Mouse (Mus musculus): ENCODE measurements around the gene Acr. TPM values are rescaled to one million over a fixed set of nuclear protein-coding genes. Genes with fewer than 3 reads are reported as not detected.

The Acr gene
- polyA plus RNA-seq, 1 experiment = not detected

GRCm38 (mm10) chr15:89559202-89559731 is 8.9 kb upstream of the Acr start:
- Histone ChIP-seq H3K4me3 (ENCODE audit: insufficient read depth, low read depth, low read length) (no peak overlapping the region), H3K4me1 (ENCODE audit: control insufficient read depth, insufficient read depth, insufficient read length, low read length) (peaks cover 13% of the 10 kb centered on the region), H3K27ac (replicated peaks; ENCODE audit: low read depth, low read length) (no peak overlapping the region)

GRCm38 (mm10) chr15:89572147-89572546 is 4.0 kb downstream of the Acr start:
- Histone ChIP-seq H3K4me3 (ENCODE audit: insufficient read depth, low read depth, low read length) (no peak overlapping the region), H3K4me1 (ENCODE audit: control insufficient read depth, insufficient read depth, insufficient read length, low read length) (no peaks in the 10 kb centered on the region), H3K27ac (replicated peaks; ENCODE audit: low read depth, low read length) (no peak overlapping the region)

- H3K4me1 ChIP-seq (ENCODE audit: control insufficient read depth, insufficient read depth, insufficient read length, low read length) = peaks cover 7% of the 10 kb centered on the region; the same call in 1 of the 2 replicates
- no peak overlapping the region for H3K27ac ChIP-seq (replicated peaks; ENCODE audit: low read depth, low read length)
- no peak overlapping the region for H3K4me3 ChIP-seq (ENCODE audit: insufficient read depth, low read depth, low read length)
These were observed 14.4 kb downstream of the Acr start for GRCm38 (mm10) chr15:89582494-89582893.

- peak overlapping the region; percentile 67 for H3K27ac ChIP-seq (replicated peaks; ENCODE audit: low read depth, low read length)
- no peak overlapping the region for H3K4me3 ChIP-seq (ENCODE audit: insufficient read depth, low read depth, low read length)
- H3K4me1 ChIP-seq (ENCODE audit: control insufficient read depth, insufficient read depth, insufficient read length, low read length) = peaks cover 7% of the 10 kb centered on the region; the same call in 1 of the 2 replicates
These were observed 17.0 kb downstream of the Acr start for GRCm38 (mm10) chr15:89585101-89585500.

- Histone ChIP-seq H3K4me3 (ENCODE audit: insufficient read depth, low read depth, low read length) (no peak overlapping the region), H3K4me1 (ENCODE audit: control insufficient read depth, insufficient read depth, insufficient read length, low read length) (peaks cover 7% of the 10 kb centered on the region; the same call in 1 of the 2 replicates), H3K27ac (replicated peaks; ENCODE audit: low read depth, low read length) (peak overlapping the region; percentile 67)
These were observed 17.5 kb downstream of the Acr start for GRCm38 (mm10) chr15:89585631-89586030.

GRCm38 (mm10) chr15:89589146-89589545 is 21.0 kb downstream of the Acr start:
- Histone ChIP-seq H3K4me3 (ENCODE audit: insufficient read depth, low read depth, low read length) (no peak overlapping the region), H3K4me1 (ENCODE audit: control insufficient read depth, insufficient read depth, insufficient read length, low read length) (peaks cover 9% of the 10 kb centered on the region; the same call in 1 of the 2 replicates), H3K27ac (replicated peaks; ENCODE audit: low read depth, low read length) (no peak overlapping the region)

GRCm38 (mm10) chr15:89591317-89591716 is 23.2 kb downstream of the Acr start:
- Histone ChIP-seq H3K27ac (replicated peaks; ENCODE audit: low read depth, low read length) (no peak overlapping the region), H3K4me1 (ENCODE audit: control insufficient read depth, insufficient read depth, insufficient read length, low read length) (0 out of 2 replicates have a peak, but pooled peaks cover 2% of the 10 kb centered on the region), H3K4me3 (ENCODE audit: insufficient read depth, low read depth, low read length) (peak overlapping the region; percentile 86)

- peak within 1 kb of the TSS; percentile 86 for H3K4me3 ChIP-seq (ENCODE audit: insufficient read depth, low read depth, low read length)
- no peak within 1 kb of the TSS for H3K27ac ChIP-seq (replicated peaks; ENCODE audit: low read depth, low read length)
- H3K4me1 ChIP-seq (ENCODE audit: control insufficient read depth, insufficient read depth, insufficient read length, low read length) = 0 out of 2 replicates have a peak, but pooled peaks cover 2% of the 10 kb centered on the region
These were observed 23.8 kb downstream of the Acr start, which contains the start of gene Rabl2 for GRCm38 (mm10) chr15:89591723-89592455. TSS of gene Rabl2 (minus strand) at chr15:89591923.

- Histone ChIP-seq H3K4me1 (ENCODE audit: control insufficient read depth, insufficient read depth, insufficient read length, low read length) (0 out of 2 replicates have a peak, but pooled peaks cover 2% of the 10 kb centered on the region), H3K4me3 (ENCODE audit: insufficient read depth, low read depth, low read length) (no peak overlapping the region), H3K27ac (replicated peaks; ENCODE audit: low read depth, low read length) (no peak overlapping the region)
These were observed 24.4 kb downstream of the Acr start for GRCm38 (mm10) chr15:89592548-89592947.

GRCm38 (mm10) chr15:89605822-89606570 is 37.9 kb downstream of the Acr start:
- Histone ChIP-seq H3K27ac (replicated peaks; ENCODE audit: low read depth, low read length) (no peak overlapping the region), H3K4me1 (ENCODE audit: control insufficient read depth, insufficient read depth, insufficient read length, low read length) (no peaks in the 10 kb centered on the region), H3K4me3 (ENCODE audit: insufficient read depth, low read depth, low read length) (no peak overlapping the region)

GRCm38 (mm10) chr15:89607480-89607879 is 39.4 kb downstream of the Acr start:
- Histone ChIP-seq H3K4me3 (ENCODE audit: insufficient read depth, low read depth, low read length) (no peak overlapping the region), H3K4me1 (ENCODE audit: control insufficient read depth, insufficient read depth, insufficient read length, low read length) (no peaks in the 10 kb centered on the region)

GRCm38 (mm10) chr15:89607888-89608287 is 39.8 kb downstream of the Acr start:
- H3K4me1 ChIP-seq (ENCODE audit: control insufficient read depth, insufficient read depth, insufficient read length, low read length) = no peaks in the 10 kb centered on the region
- no peak overlapping the region for H3K4me3 ChIP-seq (ENCODE audit: insufficient read depth, low read depth, low read length)
- H3K27ac ChIP-seq (replicated peaks; ENCODE audit: low read depth, low read length) = no peak overlapping the region

More at GRCm38 (mm10) chr15:89607480-89607879, 39.4 kb downstream of the Acr start:
- H3K27ac ChIP-seq (replicated peaks; ENCODE audit: low read depth, low read length) = no peak overlapping the region

- H3K27ac ChIP-seq (replicated peaks; ENCODE audit: low read depth, low read length) = no peak overlapping the region
- H3K4me3 ChIP-seq (ENCODE audit: insufficient read depth, low read depth, low read length) = no peak overlapping the region
- H3K4me1 ChIP-seq (ENCODE audit: control insufficient read depth, insufficient read depth, insufficient read length, low read length) = no peaks in the 10 kb centered on the region
These were observed 54.3 kb downstream of the Acr start for GRCm38 (mm10) chr15:89622312-89622958.

- no peak overlapping the region for H3K4me3 ChIP-seq (ENCODE audit: insufficient read depth, low read depth, low read length)
- H3K27ac ChIP-seq (replicated peaks; ENCODE audit: low read depth, low read length) = no peak overlapping the region
- no peaks in the 10 kb centered on the region for H3K4me1 ChIP-seq (ENCODE audit: control insufficient read depth, insufficient read depth, insufficient read length, low read length)
These were observed 55.0 kb downstream of the Acr start for GRCm38 (mm10) chr15:89622959-89623625.
